Mouse (Mus musculus) left cerebral cortex, postnatal 25 days (tissue): ENCODE data around the gene Ubac2. TPM values are rescaled to one million over a fixed set of nuclear protein-coding genes. Genes with fewer than 3 reads are reported as not detected.

Source experiments
- DNase-seq, 2 experiments: peaks; one replicate each; pipeline ENCODE4 v3.0.0; 2022; ENCODE audit warnings: low spot score in 2 of 2, mixed read lengths in 1 of 2
- intact Hi-C: fragments of 180-260 bp; cut with DNase I; formaldehyde crosslinking; loops from one replicate; pipeline ENCODE4 v1.15.1; 2025
- total RNA-seq, 2 experiments: library from RNA; stranded (reverse); gene quantifications; 2 replicates each; pipeline ENCODE4 v1.2.3; 2021

Ubac2 gene
- total RNA-seq, 2 experiments from 2014 or later = 33.7 to 33.8 TPM

- no peak for DNase-seq
- intact Hi-C loops = no loop called here
Measured at GRCm38 (mm10) chr14:121884150-121884797, 5.9 kb downstream of the Ubac2 start.

GRCm38 (mm10) chr14:121893747-121894146, 15.3 kb downstream of the Ubac2 start:
- intact Hi-C loops = no loop called here
- DNase-seq = no peak

- no peak for DNase-seq
- intact Hi-C loops = no loop called here
Measured at GRCm38 (mm10) chr14:121894511-121895135, 16.2 kb downstream of the Ubac2 start.

- DNase-seq = no peak
- intact Hi-C loops = no loop called here
Measured at GRCm38 (mm10) chr14:121895316-121895715, 16.9 kb downstream of the Ubac2 start.

GRCm38 (mm10) chr14:121896126-121897090, 18.0 kb downstream of the Ubac2 start:
- DNase-seq = no peak
- intact Hi-C loops = no loop called here

GRCm38 (mm10) chr14:121897773-121898172, 19.4 kb downstream of the Ubac2 start:
- no peak for DNase-seq
- intact Hi-C loops = no loop called here

GRCm38 (mm10) chr14:121898509-121898908, 20.1 kb downstream of the Ubac2 start:
- intact Hi-C loops = no loop called here
- no peak for DNase-seq

GRCm38 (mm10) chr14:121899071-121899470, 20.7 kb downstream of the Ubac2 start:
- intact Hi-C loops = no loop called here
- DNase-seq = no peak

- intact Hi-C loops = no loop called here
Measured at GRCm38 (mm10) chr14:121901511-121901910, 23.1 kb downstream of the Ubac2 start.

GRCm38 (mm10) chr14:121903381-121903876, 25.0 kb downstream of the Ubac2 start:
- no peak for DNase-seq
- intact Hi-C loops = no loop called here

More at GRCm38 (mm10) chr14:121901511-121901910, 23.1 kb downstream of the Ubac2 start:
- no peak for DNase-seq

GRCm38 (mm10) chr14:121904754-121905153, 26.3 kb downstream of the Ubac2 start:
- intact Hi-C loops = no loop called here
- no peak for DNase-seq

GRCm38 (mm10) chr14:121906341-121906991, 28.0 kb downstream of the Ubac2 start:
- intact Hi-C loops = no loop called here
- DNase-seq = no peak

GRCm38 (mm10) chr14:121906992-121907681, 28.7 kb downstream of the Ubac2 start:
- no peak for DNase-seq
- intact Hi-C loops = no loop called here

- DNase-seq = no peak
- intact Hi-C loops = no loop called here
Measured at GRCm38 (mm10) chr14:121909868-121910267, 31.4 kb downstream of the Ubac2 start.

GRCm38 (mm10) chr14:121912501-121912900, 34.1 kb downstream of the Ubac2 start:
- intact Hi-C loops = no loop called here
- DNase-seq = no peak

GRCm38 (mm10) chr14:121915143-121915542, 36.7 kb downstream of the Ubac2 start:
- intact Hi-C loops = no loop called here
- no peak for DNase-seq

GRCm38 (mm10) chr14:121915621-121916020, 37.2 kb downstream of the Ubac2 start, which contains the start of gene Gpr18:
Gene Gpr18, minus strand, starts transcription at chr14:121915781.
- intact Hi-C loops = no loop called here
- DNase-seq = no peak

GRCm38 (mm10) chr14:121916311-121917094, 38.1 kb downstream of the Ubac2 start:
- intact Hi-C loops = no loop called here
- DNase-seq = no peak
